Mouse (Mus musculus) lung, postnatal 36 days (tissue): ENCODE measurements around the gene Adgrb3.

Experiments used
- DNase-seq: peaks from one replicate; pipeline ENCODE4 v3.0.0; 2022; ENCODE audit warnings: mixed read lengths

The Adgrb3 gene

DNA sequence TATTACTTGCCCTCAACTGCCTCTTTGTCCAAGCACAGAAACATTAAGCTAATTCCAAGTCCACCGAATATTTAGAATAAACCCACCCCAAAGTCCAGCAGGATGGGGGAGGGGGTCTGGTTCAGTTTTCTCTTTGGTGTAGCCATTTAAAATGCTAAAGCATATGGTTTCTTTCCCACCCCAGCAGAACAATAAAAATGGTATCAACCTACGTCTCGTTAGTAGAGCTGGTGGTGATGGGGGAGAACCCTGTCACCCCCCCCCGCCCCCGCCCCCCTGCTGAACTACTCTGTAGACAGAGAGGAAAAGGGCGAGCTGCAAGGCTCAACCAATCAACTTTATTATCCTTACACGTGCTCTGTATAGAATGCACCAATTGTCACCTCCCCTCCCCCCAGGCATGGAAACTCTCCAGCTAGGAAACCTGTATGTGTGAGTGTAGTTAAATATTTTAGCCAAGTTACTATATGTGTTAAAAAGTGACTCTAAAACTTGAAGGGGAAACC lies 600.2 kb downstream of the Adgrb3 start:
- no peak for DNase-seq

DNA sequence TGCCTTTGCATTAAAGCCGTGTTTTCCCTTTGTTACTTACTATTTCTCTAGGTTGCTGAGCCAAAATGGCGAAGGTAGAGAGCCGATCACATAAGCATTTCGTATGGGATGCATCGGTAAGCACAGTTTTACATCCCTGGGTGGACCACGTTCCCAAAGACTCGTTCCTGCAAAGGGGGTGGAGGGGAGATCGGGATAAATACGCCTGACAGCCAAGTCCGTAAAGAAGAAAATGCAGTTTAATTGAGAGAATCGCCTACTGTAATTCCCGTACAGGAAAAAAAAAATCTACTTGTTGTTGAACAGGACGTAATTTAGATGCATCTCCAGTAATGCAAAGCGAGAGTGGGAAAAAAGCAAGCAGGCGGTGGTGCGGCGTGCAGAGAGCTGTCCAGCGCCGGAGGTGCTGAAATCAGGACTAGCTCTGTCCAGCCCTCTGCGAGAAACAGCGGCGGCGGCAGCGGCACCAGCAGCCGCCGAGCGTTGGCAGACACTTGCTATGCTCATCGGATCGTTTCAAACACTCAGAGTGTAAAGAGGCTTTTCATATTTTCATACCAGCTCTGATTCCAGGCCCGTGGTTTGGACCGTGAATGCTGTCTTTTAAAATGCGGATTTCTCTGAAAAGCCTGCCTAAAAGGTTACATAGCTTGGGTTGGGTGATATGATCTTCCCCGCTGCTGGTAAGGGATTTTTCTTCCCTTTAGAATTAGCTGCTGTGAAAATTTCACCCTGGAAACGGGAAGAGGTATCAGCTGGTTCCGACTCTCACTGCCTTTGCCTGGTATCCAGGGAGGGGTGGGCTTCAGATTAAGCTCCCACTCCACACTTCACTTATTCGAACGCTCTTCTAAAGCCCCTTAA lies 600.9 kb downstream of the Adgrb3 start:
- DNase-seq, result peak; percentile 51

DNA sequence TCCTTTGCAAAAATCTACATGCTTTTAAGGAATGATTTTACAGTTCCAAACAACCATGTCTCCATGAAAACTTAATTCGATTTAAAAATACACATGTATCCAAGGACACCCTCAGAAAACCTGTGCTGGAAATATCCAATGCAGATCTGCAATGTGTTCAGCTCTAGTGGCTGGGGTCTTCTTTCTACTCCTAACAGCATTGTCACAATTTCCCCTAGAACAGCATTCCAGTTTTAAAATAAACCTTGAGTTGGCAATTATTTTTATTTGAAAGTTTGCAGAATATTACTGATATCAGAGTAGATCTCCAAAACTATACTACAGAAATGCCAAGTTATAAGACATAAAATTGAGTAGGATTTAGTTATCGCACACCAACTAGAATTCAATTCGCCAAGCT lies 601.6 kb downstream of the Adgrb3 start:
- DNase-seq, result no peak

DNA sequence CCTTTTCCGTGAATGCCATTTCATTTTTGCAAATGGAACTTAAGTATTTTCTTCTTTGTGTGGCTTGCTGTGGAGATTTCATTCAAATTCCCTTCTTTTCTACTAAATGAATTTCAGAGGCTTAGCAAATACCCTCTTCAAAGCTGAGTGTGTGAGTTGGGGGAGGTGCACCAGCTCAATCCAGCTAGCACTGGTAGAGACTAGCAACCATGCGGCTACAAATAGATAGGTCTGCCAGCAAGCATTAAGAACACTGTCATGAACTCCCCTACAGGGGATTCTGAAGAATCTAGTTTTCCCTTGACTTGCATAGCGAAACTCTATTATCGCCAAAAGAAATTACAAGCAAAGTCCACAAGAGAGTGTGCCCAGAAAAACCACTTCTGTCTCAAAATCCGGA lies 624.9 kb downstream of the Adgrb3 start:
- DNase-seq, result no peak

DNA sequence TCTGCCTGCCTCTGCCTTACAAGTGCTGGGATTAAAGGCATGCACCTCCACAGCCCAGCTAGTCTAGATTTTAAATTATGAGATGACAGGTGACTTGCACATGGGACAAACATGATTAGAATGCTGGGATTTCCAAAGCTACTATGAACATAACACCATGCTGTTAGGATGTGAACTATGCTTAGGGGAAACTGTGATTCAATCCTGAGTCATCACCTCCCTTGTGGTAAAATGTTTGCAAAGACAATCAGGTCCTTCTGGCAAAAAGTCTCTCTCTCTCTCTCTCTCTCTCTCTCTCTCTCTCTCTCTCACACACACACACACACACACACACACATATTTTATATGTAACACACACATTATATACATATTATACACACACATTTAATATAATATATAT lies 630.1 kb downstream of the Adgrb3 start:
- no peak for DNase-seq

DNA sequence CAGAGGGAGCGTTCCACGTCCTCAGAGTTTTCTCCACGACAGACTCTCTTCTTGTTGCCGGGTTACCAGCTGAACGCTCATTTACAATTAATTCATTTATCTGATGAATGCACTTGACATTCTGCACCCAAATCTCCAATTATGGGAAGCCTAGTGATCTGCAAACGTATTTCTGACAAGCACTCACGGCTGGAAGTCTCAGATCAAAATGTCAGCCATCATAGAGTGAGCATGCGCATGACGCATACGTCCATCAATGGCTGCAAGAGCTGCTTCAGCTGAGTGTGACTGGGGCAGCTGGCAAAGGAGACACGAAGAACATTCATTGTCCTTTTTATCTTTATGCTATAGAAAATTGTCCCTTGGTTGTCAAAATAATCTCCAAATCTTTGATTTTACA lies 637.5 kb downstream of the Adgrb3 start:
- DNase-seq, result no peak

DNA sequence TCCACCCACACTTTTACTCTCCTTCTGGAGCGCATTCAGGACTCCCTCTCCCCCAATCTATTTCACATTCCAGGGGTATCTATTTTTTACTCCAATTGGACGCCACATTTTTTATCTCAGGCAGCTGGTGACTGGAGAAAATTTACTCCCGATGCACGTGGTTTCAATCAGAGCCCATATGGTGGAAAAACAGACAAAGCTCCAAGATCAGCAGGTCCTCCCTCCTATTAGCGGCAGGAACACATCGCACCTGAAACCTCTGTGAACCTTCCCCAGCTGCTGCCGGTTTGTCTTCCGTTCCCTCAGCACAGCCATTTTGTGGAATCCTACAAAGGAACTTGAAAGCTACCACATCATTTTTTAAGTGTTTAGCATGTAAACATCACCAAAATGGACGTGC lies 640.2 kb downstream of the Adgrb3 start:
- no peak for DNase-seq

DNA sequence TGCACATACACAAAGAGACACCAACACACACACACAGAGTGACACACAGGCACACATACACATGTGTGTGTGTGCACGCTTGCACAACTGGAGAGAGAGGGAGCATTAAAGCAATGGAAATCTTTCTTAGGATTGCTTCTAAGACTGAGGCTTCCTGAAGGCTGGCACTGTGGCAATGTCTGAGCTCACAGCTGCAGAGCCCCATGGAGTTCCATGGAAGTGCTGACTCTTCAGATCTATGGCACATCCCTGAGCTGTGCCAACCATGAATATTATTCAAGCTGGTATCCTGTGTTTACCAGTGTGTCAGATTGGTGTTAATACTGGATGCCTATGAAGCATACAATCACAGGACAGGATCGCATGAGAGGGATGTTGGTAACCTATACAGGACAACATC lies 643.6 kb downstream of the Adgrb3 start:
- no peak for DNase-seq

DNA sequence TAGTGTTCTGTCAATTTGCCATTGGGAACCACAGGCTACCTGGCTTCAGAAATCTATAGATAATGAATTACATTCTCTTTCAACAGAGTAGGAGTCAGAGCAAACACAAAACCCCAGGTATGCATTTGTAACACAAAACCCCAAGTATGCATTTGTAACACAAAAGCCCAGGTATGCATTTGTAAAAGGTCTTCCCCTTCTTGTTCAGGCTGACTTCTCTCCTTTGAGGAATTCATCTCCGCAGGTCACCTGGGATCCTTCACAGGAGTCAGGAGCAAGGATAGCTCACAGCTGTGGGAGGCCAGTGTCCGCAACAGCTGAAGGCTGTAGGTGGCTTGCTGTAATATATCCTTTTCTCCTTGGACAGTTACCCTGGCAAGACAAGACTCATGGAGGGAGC lies 647.6 kb downstream of the Adgrb3 start:
- no peak for DNase-seq

DNA sequence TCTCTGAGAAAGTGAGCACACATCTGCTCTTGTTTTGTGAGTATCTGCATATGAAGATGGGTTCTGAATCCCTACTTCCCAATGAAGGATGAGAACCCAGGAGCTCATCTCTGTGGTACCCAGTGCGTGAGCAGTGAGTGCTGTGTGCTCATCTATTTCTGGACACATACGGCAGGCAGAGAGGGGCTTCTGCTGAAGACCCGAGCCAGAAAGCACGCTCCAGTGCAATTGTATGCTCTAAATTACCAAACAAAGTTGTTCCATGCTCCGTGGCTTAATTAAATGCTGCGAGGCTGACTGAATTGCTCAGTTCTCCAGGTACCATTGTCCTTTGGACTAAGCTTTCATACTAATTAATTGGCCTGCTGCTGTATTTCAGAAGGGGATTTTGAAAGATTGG lies 648.9 kb downstream of the Adgrb3 start:
- DNase-seq, result no peak

DNA sequence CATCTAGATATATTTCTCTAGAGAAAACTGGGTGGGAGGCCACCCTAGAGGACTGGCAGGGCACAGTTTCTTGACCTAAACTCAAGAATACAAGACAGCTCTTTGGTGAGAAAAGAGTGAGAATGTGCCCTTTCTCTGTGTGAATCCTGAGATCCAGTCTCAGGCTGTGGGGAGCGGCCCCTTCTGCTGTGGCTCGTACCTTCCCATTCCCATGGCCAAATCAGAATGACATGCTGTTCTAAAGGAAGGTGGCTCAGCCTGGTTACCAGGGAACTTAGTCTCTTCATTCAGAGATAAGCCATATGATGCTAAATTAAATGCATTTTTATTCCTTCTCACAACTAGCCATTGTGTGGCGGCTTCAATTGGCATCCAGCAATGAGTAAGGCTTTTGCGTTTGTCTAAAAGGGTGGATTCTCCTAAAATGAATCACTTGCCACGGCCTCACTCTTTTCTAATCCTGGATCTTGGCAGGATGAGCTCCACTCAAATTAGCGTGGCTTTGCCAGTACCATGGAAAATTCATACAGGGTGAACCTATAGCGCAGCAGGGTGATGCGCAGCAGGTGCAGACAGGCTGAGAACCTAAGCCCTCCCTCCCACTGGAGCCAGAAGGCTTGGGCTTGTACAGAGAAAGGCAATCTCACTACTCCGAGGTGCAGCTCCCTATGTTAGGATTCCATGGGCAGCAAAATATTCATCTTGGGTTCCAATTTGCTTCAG lies 649.5 kb downstream of the Adgrb3 start:
- no peak for DNase-seq

DNA sequence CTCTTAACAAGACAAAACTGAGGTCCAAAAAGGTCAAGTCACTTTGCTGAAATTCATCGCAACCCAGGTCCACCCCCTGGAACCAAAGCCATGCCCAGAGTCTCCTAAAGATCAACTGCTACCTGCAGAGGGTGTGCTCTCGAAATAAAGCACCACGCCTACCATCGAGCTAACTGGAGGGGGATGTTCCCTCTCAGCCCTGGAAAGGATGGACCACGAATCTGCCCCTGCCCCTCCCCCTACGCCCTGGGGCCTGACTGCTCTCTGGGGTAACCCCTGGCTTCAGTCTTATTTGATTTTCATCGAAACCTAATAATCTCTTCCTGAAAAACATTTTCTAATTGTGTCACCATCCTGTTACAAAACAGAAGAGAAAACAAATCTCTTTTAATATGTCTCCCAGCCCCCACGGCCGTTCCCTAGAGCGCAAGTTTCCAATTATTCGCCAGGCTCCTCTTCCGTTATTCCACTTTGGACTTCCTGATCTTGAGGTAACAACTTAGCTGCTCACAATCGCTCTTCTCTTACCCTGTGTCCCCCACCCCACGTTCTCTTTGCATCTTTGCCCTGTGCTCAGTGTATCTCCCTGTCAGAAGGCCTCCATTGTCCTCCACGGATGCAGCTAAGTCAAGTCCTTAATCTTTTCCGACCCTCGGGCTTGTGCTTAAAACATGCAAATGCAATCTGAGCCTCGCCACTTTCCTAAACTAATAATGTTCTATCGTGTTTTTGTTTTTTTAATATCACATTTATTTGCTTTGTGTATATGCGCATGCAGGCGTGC lies 651.0 kb downstream of the Adgrb3 start:
- DNase-seq, result no peak

DNA sequence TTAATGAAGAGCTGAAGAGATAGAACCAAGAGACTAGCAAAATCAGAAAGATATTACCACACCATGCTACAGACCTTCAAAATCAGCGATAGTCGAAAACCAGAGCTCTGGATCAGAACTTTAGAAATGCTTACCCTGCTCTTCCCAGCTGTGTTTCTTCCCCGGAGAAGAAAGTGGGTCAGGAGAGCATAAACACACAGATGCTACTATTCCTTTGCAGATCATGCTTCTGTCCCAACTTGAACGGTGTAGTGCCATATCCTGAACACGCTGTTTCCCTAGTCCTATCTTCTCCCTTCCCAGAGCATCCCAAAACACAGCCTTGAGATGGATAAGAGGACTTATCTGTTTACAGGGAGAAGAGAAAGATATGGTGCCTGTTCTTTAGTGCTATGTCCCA lies 662.4 kb downstream of the Adgrb3 start:
- DNase-seq, result no peak

DNA sequence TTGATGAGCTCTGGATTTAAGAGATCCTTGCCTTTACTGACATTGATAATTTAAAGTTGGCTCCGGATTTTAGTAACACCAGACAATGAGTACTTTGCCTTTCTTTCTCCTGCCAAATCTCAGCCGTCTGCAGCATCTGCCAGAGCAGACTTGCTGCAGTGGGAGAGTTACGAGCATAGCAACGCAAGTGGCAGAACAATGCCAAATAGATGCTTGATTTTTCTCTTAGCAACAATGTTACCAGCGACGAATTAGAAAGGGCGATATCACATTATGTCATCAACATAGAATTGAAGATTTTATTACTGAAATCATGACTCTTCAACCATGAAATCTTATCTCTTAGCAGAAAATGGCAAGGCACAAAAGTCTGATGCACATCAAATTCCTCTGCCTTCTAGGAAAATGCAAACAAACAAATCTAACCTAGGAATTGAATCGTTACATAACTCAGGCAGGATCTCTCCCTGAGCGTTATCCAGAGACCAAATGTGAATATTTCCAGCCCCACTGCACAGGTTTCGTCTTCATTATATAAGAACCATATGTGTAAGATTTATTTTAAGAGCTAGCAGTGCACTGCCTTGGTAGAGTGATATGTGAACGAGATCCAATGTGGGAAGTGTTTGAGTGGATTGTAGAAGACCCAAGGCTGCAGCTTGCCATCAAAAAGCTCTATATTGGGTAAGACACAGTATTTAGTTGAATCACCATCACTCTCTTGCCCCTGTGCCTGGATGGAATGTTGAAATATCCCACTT lies 663.3 kb downstream of the Adgrb3 start:
- no peak for DNase-seq

DNA sequence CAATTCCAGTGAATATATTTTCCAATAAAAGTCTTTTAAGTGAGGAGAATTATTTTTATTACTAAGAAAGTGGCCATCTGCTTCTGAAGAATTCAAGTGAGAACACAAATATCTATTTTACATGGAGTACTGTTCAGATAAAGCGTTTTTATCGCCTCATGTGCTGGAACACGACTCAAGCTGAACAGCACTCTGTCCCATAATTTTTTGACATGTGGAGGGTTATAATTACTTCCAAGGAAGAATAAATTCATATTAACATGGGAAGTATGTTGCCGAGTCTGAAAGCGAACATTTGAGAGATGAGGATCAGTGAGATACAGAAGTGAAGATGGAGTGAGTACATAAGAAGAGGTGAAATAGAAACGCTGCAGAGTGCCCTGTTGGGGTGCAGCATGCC lies 665.9 kb downstream of the Adgrb3 start:
- DNase-seq, result no peak

DNA sequence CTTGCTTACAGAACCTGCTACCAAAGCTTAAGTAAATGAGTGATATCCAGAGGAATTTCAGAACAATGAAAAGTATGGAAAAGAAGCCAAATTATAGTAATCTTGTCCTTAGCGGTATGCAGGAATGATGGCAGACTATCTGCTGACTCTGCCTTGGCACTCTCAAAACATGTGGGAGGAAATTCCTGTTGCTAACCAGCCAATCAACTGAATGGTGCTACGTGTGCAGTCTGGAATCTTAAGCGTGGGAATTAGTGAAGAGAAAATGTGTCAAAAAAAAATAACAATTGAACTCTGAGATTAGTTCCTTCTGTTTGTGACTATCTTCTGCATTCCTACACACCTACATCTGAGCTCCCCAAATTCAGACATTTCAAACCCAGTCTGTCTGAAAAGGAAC lies 683.3 kb downstream of the Adgrb3 start:
- DNase-seq, result peak; percentile 1

DNA sequence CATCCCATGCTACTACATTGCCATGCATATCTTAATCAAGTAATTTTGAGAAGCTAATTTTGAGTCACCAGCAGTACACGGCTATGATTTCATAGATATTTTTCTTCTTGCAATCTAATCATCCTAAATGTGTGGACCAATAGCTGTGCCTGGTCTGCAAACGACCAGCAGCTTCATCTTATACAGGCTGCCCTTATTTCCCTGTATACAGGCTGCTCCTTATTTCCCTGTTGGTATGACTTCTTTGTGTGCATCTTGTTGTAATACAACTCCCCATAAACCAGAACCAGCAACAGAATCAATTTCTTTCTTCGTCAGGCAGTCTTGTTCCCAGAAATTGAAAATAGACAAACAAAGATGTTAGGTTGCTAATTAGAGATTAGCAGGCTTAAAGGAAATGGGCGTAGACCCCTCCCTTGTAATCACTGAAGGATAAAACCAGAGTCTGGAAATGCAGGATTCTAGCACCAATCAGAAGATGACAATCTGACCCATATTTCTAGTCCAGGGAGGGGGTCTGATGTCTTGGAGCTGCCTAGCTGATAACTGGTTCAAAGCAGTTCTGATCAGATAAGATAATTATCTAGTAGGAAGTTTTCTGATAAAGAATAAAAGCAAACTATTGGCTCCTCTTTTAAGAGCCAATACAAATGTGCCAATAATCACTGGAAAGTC lies 697.2 kb downstream of the Adgrb3 start:
- DNase-seq, result no peak

DNA sequence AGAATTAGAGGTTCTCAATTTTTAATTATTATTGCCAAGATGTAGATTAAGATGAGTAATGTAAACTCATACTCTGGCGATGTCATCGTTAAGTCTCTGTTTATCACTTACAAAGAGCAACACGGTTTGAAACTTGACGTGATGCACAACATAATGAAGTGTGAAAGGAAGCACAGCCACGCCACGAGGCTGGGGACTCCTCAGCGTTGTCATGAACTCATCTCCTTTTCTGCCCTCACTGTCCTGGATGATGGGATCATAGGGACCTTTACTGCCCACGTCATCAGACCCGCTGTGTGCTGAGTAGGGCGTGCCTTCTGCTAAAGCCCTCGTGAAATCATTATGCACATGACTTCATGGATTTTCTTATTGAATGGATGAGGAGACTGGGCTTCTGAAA lies 714.0 kb downstream of the Adgrb3 start:
- DNase-seq, result no peak

DNA sequence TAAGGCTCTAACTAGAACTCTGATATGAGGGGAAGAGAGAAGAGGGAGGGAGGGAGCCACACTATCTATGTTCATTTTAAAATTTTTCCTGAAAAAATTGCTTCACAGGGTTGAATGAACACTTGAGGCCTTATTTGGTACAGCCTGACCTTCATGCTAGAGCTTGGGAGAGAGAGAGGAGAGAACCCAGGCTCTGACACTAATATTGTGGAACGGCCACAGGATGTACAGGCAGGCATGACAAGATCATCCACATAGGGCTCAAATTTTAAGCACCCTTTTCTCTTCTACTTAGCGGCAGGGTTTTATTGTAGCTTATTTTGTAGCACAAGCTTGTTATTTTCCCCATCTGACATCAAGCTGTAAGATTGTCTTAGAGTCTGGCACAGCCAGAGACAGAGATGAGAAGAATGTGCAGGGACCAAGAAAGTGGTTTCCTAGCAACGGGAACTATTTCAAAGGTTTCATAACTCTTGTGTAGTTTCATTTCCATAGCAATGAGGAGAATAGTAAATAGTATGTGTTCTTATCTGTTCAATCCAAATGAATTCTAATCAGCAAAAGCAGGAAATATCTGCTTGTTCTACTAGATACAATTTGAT lies 721.9 kb downstream of the Adgrb3 start:
- DNase-seq, result peak; percentile 37

DNA sequence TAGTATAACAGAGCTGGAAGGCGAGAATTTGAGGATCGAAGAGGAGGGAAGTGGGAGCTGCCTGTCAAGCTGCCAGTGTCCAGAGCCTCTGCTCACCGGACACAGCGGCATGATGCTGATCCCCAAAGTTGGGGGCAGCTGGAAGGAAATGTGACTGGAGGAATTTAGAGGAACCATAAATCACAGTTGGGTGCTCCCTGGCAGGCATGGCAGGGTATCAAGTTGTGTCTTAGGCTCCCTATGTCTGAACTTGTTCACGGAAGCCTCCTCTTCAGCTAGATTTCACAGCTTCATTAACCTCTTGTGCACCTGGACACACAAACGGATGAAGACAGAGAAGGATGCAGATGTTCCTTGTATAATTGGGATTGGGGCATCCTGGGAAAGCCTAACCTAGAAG lies 722.8 kb downstream of the Adgrb3 start:
- DNase-seq, result no peak

DNA sequence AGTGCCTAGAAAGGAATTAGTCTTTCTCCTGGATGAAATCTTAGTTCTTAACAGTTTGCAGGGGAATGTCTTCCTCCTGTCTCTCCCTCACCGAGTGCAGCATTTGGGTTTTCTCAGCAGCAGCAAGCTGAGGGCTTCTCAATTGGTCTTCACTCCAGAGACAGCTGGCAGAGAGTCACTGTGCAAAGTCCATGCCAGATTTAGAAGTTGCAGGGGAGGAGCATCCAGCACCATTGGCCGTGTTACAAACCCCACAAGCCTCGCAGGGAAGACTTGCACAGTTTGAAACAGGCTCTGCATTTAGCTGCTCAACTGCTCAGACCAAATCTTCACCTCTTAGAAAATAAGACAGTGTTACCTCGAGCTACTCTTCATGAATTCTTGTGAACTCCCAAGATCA lies 724.1 kb downstream of the Adgrb3 start:
- peak; percentile 73 for DNase-seq
